Mouse (Mus musculus) hindbrain, embryonic 11.5 days (tissue): ENCODE measurements around the gene Steap2. TPM values are rescaled to one million over a fixed set of nuclear protein-coding genes. Genes with fewer than 3 reads are reported as not detected.
"Not testable (repeated sequence)": the region's sequence is repeated elsewhere in the genome, so short reads cannot be mapped to it uniquely, and the experiment has no call there.

ENCODE experiments used
- ATAC-seq: fragments of 200-750 bp; cut with Nextera tagmentation; 2 replicates; pipeline ENCODE4 v1.8.0; 2017; ENCODE audit warnings: mild to moderate bottlenecking, moderate TSS enrichment, moderate library complexity; ENCODE audit not compliant: low FRiP score
- DNase-seq: peaks from one replicate; pipeline ENCODE4 v3.0.0-alpha.2; 2015; ENCODE audit warnings: low spot score
- H3K27ac ChIP-seq: fragments of 300-500 bp; sonication (generic); 2 replicates; pipeline ENCODE4 v1.5.1; 2014; ENCODE audit warnings: mild to moderate bottlenecking, low read depth, low read length
- H3K27me3 ChIP-seq: fragments of 300-500 bp; sonication (generic); 2 replicates; pipeline ENCODE4 v1.6.1; 2014; ENCODE audit warnings: mild to moderate bottlenecking, low read length, moderate library complexity, mixed read lengths; ENCODE audit not compliant: control insufficient read depth, insufficient read depth
- H3K36me3 ChIP-seq: fragments of 300-500 bp; sonication (generic); 2 replicates; pipeline ENCODE4 v1.6.1; 2014; ENCODE audit warnings: mild to moderate bottlenecking, low read length, moderate library complexity, mixed read lengths; ENCODE audit not compliant: control insufficient read depth, insufficient read depth
- H3K4me1 ChIP-seq: fragments of 300-500 bp; sonication (generic); replicated peaks from 2 replicates; pipeline ENCODE4 v1.6.1; 2014; ENCODE audit warnings: low read length, mixed read lengths; ENCODE audit not compliant: control insufficient read depth, insufficient read depth
- H3K4me2 ChIP-seq: fragments of 300-500 bp; sonication (generic); replicated peaks from 2 replicates; pipeline ENCODE4 v1.6.1; 2014; ENCODE audit warnings: mild to moderate bottlenecking, low read depth, low read length
- H3K4me3 ChIP-seq: fragments of 300-500 bp; sonication (generic); 2 replicates; pipeline ENCODE4 v1.5.1; 2014; ENCODE audit warnings: low read depth, low read length
- H3K9ac ChIP-seq: fragments of 300-500 bp; sonication (generic); 2 replicates; pipeline ENCODE4 v1.6.1; 2014; ENCODE audit warnings: low read depth, low read length
- H3K9me3 ChIP-seq: fragments of 300-500 bp; sonication (generic); 2 replicates; pipeline ENCODE4 v1.6.1; 2016; ENCODE audit warnings: low read length; ENCODE audit not compliant: control insufficient read depth
- WGBS: fragments of 180-500 bp; shearing (Covaris S2); extraction: QIAGEN DNeasy Blood & Tissue Kit; methylation state at CpG from one replicate; pipeline ENCODE4 v1.1.7; 2014; 5-methylcytosine and 5-hydroxymethylcytosine counted together
- polyA plus RNA-seq: library from polyadenylated mRNA; unstranded; fragments of >200 nt; fragmentation: Nextera tagmentation; extraction: Ambion mirVana; gene quantifications from 2 replicates; pipeline ENCODE4 v1.2.1, GENCODE M21; 2014

Steap2 gene
- polyA plus RNA-seq, 1 experiment from 2014 or later: 7.5 TPM

- not testable (repeated sequence) for H3K4me1 ChIP-seq, H3K27me3 ChIP-seq, H3K27ac ChIP-seq, ATAC-seq, H3K4me3 ChIP-seq, H3K36me3 ChIP-seq, H3K9me3 ChIP-seq, H3K9ac ChIP-seq, DNase-seq, H3K4me2 ChIP-seq
- 92% methylated on average over 2 of the region's 2 CpGs for whole genome bisulfite sequencing
Observed at GRCm38 (mm10) chr5:5684946-5685345, 9.4 kb downstream of the Steap2 start.

- Histone ChIP-seq H3K4me2 (no peak overlapping the region), H3K4me1 (no peaks in the 10 kb centered on the region), H3K9me3 (no peaks in the 10 kb centered on the region), H3K4me3 (no peak overlapping the region), H3K36me3 (no peaks in the 10 kb centered on the region), H3K9ac (no peak overlapping the region), H3K27me3 (no peaks in the 10 kb centered on the region), H3K27ac (no peak overlapping the region)
- WGBS: 76% methylated on average over 4 of the region's 4 CpGs
- ATAC-seq (no peak), DNase-seq (no peak)
Observed at GRCm38 (mm10) chr5:5683292-5683691, 11.1 kb downstream of the Steap2 start.

GRCm38 (mm10) chr5:5679459-5679858, 14.9 kb downstream of the Steap2 start:
- ATAC-seq: peak; percentile 25; the same call in 1 of the 2 replicates
- no peaks in the 10 kb centered on the region for H3K27me3 ChIP-seq

GRCm38 (mm10) chr5:5676082-5676481, 18.3 kb downstream of the Steap2 start:
- 93% methylated on average over 3 of the region's 3 CpGs for WGBS
- Histone ChIP-seq H3K27ac (no peak overlapping the region), H3K36me3 (0 out of 2 replicates have a peak, but pooled peaks cover 2% of the 10 kb centered on the region), H3K4me3 (no peak overlapping the region), H3K9ac (no peak overlapping the region), H3K4me1 (no peaks in the 10 kb centered on the region), H3K9me3 (no peaks in the 10 kb centered on the region), H3K4me2 (no peak overlapping the region), H3K27me3 (no peaks in the 10 kb centered on the region)
- no peak for DNase-seq
- no peak for ATAC-seq

More at GRCm38 (mm10) chr5:5679459-5679858, 14.9 kb downstream of the Steap2 start:
- no peak overlapping the region for H3K4me3 ChIP-seq
- no peak overlapping the region for H3K4me2 ChIP-seq
- H3K4me1 ChIP-seq: no peaks in the 10 kb centered on the region
- no peak overlapping the region for H3K9ac ChIP-seq
- no peaks in the 10 kb centered on the region for H3K9me3 ChIP-seq
- no peak overlapping the region for H3K27ac ChIP-seq
- 0 out of 2 replicates have a peak, but pooled peaks cover 2% of the 10 kb centered on the region for H3K36me3 ChIP-seq
- DNase-seq: no peak

GRCm38 (mm10) chr5:5668920-5669319, 25.5 kb downstream of the Steap2 start:
- Histone ChIP-seq H3K4me3 (no peak overlapping the region), H3K27me3 (no peaks in the 10 kb centered on the region), H3K9me3 (no peaks in the 10 kb centered on the region), H3K27ac (no peak overlapping the region), H3K9ac (no peak overlapping the region), H3K36me3 (no peaks in the 10 kb centered on the region), H3K4me2 (no peak overlapping the region), H3K4me1 (no peaks in the 10 kb centered on the region)
- ATAC-seq: no peak
- DNase-seq: no peak
- 77% methylated on average over 7 of the region's 7 CpGs for WGBS

GRCm38 (mm10) chr5:5664371-5664926, 29.9 kb downstream of the Steap2 start:
- ATAC-seq (no peak), DNase-seq (peak; percentile 16)
- H3K9me3 ChIP-seq: no peaks in the 10 kb centered on the region
- H3K4me1 ChIP-seq: no peaks in the 10 kb centered on the region
- peak overlapping the region; percentile 69 for H3K4me3 ChIP-seq
- H3K4me2 ChIP-seq: peak overlapping the region; percentile 92
- no peaks in the 10 kb centered on the region for H3K36me3 ChIP-seq
- no peak overlapping the region for H3K27ac ChIP-seq
- WGBS: 60% methylated on average over 6 of the region's 6 CpGs
- no peaks in the 10 kb centered on the region for H3K27me3 ChIP-seq
- H3K9ac ChIP-seq: peak overlapping the region; percentile 48

GRCm38 (mm10) chr5:5663655-5664370, 30.6 kb downstream of the Steap2 start, which contains the start of gene Cfap69:
Cfap69 (minus strand) TSS chr5:5664239.
- ATAC-seq (peak; percentile 98), DNase-seq (peak; percentile 95)
- Histone ChIP-seq H3K4me1 (no peaks in the 10 kb centered on the region), H3K27me3 (no peaks in the 10 kb centered on the region), H3K27ac (no peak within 1 kb of the TSS), H3K9me3 (no peaks in the 10 kb centered on the region), H3K4me2 (peak within 1 kb of the TSS; percentile 92), H3K4me3 (peak within 1 kb of the TSS; percentile 69), H3K36me3 (no peaks in the 10 kb centered on the region), H3K9ac (peak within 1 kb of the TSS; percentile 48)
- under 1% methylated on average over 46 of the region's 48 CpGs for WGBS

GRCm38 (mm10) chr5:5663057-5663456, 31.3 kb downstream of the Steap2 start:
- Histone ChIP-seq H3K4me2 (peak overlapping the region; percentile 92; the same call in 1 of the 2 replicates), H3K4me3 (no peak overlapping the region), H3K9ac (no peak overlapping the region), H3K27me3 (no peaks in the 10 kb centered on the region), H3K9me3 (no peaks in the 10 kb centered on the region), H3K36me3 (no peaks in the 10 kb centered on the region), H3K27ac (no peak overlapping the region), H3K4me1 (no peaks in the 10 kb centered on the region)
- peak; percentile 7; the same call in 1 of the 2 replicates for ATAC-seq
- no peak for DNase-seq
- WGBS: 42% methylated on average over 6 of the region's 6 CpGs

GRCm38 (mm10) chr5:5658680-5659079, 35.7 kb downstream of the Steap2 start:
- Histone ChIP-seq H3K27me3 (no peaks in the 10 kb centered on the region), H3K4me3 (no peak overlapping the region), H3K9ac (no peak overlapping the region), H3K4me1 (no peaks in the 10 kb centered on the region), H3K9me3 (no peaks in the 10 kb centered on the region), H3K4me2 (no peak overlapping the region), H3K36me3 (no peaks in the 10 kb centered on the region), H3K27ac (no peak overlapping the region)
- WGBS: 59% methylated on average over 2 of the region's 2 CpGs
- no peak for ATAC-seq
- no peak for DNase-seq
